Mouse (Mus musculus) common myeloid progenitor, adult 5-6 weeks (primary cell): ENCODE measurements around the gene Tpcn1. TPM values are rescaled to one million over a fixed set of nuclear protein-coding genes. Genes with fewer than 3 reads are reported as not detected.

Experiments
- ATAC-seq: replicated peaks from 2 replicates; pipeline ENCODE4 v1.8.0; 2016; ENCODE audit warnings: low read depth, mild to moderate bottlenecking, moderate TSS enrichment, inconsistent platforms; ENCODE audit not compliant: poor library complexity, severe bottlenecking
- total RNA-seq: library from RNA; stranded (forward); fragments of 200-1000, 187-1606 nt; gene quantifications from 2 replicates; pipeline ENCODE4 v1.2.3, GENCODE M21; 2017

Gene Tpcn1
- 15.2 and 18.1 TPM in 2 replicates for total RNA-seq

GRCm38 (mm10) chr5:120588569-120589094 lies at the start of gene Tpcn1, which contains the start of gene Iqcd:
Gene Tpcn1, minus strand, starts transcription at chr5:120588673.
Gene Iqcd, plus strand, starts transcription at chr5:120589016.
- ATAC-seq: peak; percentile 89

- ATAC-seq: no peak
Measured at GRCm38 (mm10) chr5:120635633-120636032, 47.2 kb upstream of the Tpcn1 start.

GRCm38 (mm10) chr5:120634860-120635259 lies 46.4 kb upstream of the Tpcn1 start:
- no peak for ATAC-seq

GRCm38 (mm10) chr5:120634131-120634530 lies 45.7 kb upstream of the Tpcn1 start, which contains the start of gene Cfap73:
Gene Cfap73, minus strand, starts transcription at chr5:120634235.
- no peak for ATAC-seq

- ATAC-seq: no peak
Measured at GRCm38 (mm10) chr5:120631892-120632291, 43.4 kb upstream of the Tpcn1 start.

- 0 out of 2 replicates have a peak, but pooled peaks have one; percentile 26 for ATAC-seq
Measured at GRCm38 (mm10) chr5:120631128-120631527, 42.7 kb upstream of the Tpcn1 start.

GRCm38 (mm10) chr5:120628624-120629023 lies 40.2 kb upstream of the Tpcn1 start:
- no peak for ATAC-seq

GRCm38 (mm10) chr5:120627515-120628300 lies 39.2 kb upstream of the Tpcn1 start:
- no peak for ATAC-seq

GRCm38 (mm10) chr5:120626399-120626798 lies 37.9 kb upstream of the Tpcn1 start:
- ATAC-seq: 0 out of 2 replicates have a peak, but pooled peaks have one; percentile 13

GRCm38 (mm10) chr5:120624427-120624826 lies 36.0 kb upstream of the Tpcn1 start:
- no peak for ATAC-seq

GRCm38 (mm10) chr5:120622198-120622851 lies 33.9 kb upstream of the Tpcn1 start:
- ATAC-seq: no peak

- no peak for ATAC-seq
Measured at GRCm38 (mm10) chr5:120621846-120622197, 33.3 kb upstream of the Tpcn1 start.

GRCm38 (mm10) chr5:120621078-120621765 lies 32.7 kb upstream of the Tpcn1 start:
- ATAC-seq: 0 out of 2 replicates have a peak, but pooled peaks have one; percentile 4

- ATAC-seq: peak; percentile 78
Measured at GRCm38 (mm10) chr5:120620375-120621077, 32.1 kb upstream of the Tpcn1 start.

- ATAC-seq: peak; percentile 37
Measured at GRCm38 (mm10) chr5:120619201-120619600, 30.7 kb upstream of the Tpcn1 start.

- no peak for ATAC-seq
Measured at GRCm38 (mm10) chr5:120618778-120619177, 30.3 kb upstream of the Tpcn1 start.

GRCm38 (mm10) chr5:120615903-120616302 lies 27.4 kb upstream of the Tpcn1 start:
- no peak for ATAC-seq

- peak; percentile 87 for ATAC-seq
Measured at GRCm38 (mm10) chr5:120612822-120613604, 24.5 kb upstream of the Tpcn1 start.

GRCm38 (mm10) chr5:120612442-120612821 lies 24.0 kb upstream of the Tpcn1 start, which contains the start of the genes Rita1 and Ddx54:
Gene Rita1, minus strand, starts transcription at chr5:120612589.
Gene Ddx54, plus strand, starts transcription at chr5:120612739.
- ATAC-seq: peak; percentile 77
